Mouse (Mus musculus) ES-Bruce4 (cell line): ENCODE results near the gene Pusl1. TPM values are rescaled to one million over a fixed set of nuclear protein-coding genes. Genes with fewer than 3 reads are reported as not detected.

Source experiments
- H3K27ac ChIP-seq: 2 replicates; pipeline ENCODE4 v1.5.1; 2012; ENCODE audit warnings: low read length, inconsistent platforms; ENCODE audit not compliant: insufficient read depth
- H3K27me3 ChIP-seq: 2 replicates; pipeline ENCODE4 v1.6.1; 2012; ENCODE audit warnings: mild to moderate bottlenecking, low read length, inconsistent platforms; ENCODE audit not compliant: control insufficient read depth, poor library complexity, insufficient read depth, severe bottlenecking
- H3K36me3 ChIP-seq: 2 replicates; pipeline ENCODE4 v1.6.1; 2012; ENCODE audit warnings: inconsistent platforms, mild to moderate bottlenecking, low read length, moderate library complexity; ENCODE audit not compliant: control insufficient read depth, poor library complexity, insufficient read depth, severe bottlenecking
- H3K4me1 ChIP-seq: one replicate; pipeline ENCODE4 v1.8.1; 2011; ENCODE audit warnings: low read length; ENCODE audit not compliant: control insufficient read depth, insufficient read depth
- H3K4me3 ChIP-seq: 2 replicates; pipeline ENCODE4 v1.5.1; 2011; ENCODE audit warnings: low read depth, mild to moderate bottlenecking, low read length
- H3K9ac ChIP-seq: 2 replicates; pipeline ENCODE4 v1.6.1; 2012; ENCODE audit warnings: low read depth, mild to moderate bottlenecking, inconsistent platforms; ENCODE audit not compliant: poor library complexity, severe bottlenecking
- H3K9me3 ChIP-seq: replicated peaks from 2 replicates; pipeline ENCODE4 v1.6.1; 2012; ENCODE audit warnings: mild to moderate bottlenecking, low read length, inconsistent platforms; ENCODE audit not compliant: control insufficient read depth, poor library complexity, insufficient read depth, severe bottlenecking
- CTCF ChIP-seq: IDR thresholded peaks from one replicate; pipeline ENCODE4 v1.8.1; 2011; ENCODE audit warnings: low read depth, low read length
- EP300 ChIP-seq: IDR thresholded peaks from 2 replicates; pipeline ENCODE4 v1.6.1; 2011; ENCODE audit warnings: low read depth, low read length; ENCODE audit not compliant: insufficient read depth
- POLR2A ChIP-seq: IDR thresholded peaks from one replicate; pipeline ENCODE4 v1.8.1; 2011; ENCODE audit warnings: low read length; ENCODE audit not compliant: insufficient read depth
- polyA plus RNA-seq: library from polyadenylated mRNA; stranded (reverse); fragments of >200 nt; gene quantifications from 2 replicates; pipeline ENCODE4 v1.2.4, GENCODE M21; 2011; ENCODE audit warnings: low read depth; ENCODE audit not compliant: missing spikeins, insufficient read depth, insufficient read length

Gene Pusl1
- polyA plus RNA-seq, 1 experiment: 15.3 TPM

DNA sequence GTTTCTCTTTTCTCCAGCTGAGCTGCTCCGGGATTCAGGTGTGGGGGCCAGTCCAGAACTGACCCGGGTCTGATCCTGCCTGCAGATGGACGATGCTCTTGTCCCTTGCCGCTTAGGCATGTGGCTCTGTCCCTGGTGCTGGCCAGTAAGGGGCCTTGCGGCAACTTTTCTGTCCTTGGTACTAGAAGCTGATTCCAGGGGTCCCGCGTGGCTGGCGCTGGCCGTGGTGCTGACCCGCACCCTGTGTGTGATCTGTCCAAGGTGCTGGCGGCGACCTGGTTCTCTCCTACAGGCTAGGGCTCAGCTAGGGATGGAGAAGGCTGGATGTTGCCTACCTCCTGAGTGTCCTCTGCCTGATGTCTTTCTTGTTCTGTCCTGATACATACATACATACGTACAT, 32.3 kb downstream of the Pusl1 start:
- Histone ChIP-seq H3K9me3 (no peaks in the 10 kb centered on the region), H3K36me3 (no peaks in the 10 kb centered on the region), H3K27me3 (no peaks in the 10 kb centered on the region), H3K9ac (no peak overlapping the region), H3K4me1 (no peaks in the 10 kb centered on the region), H3K27ac (no peak overlapping the region), H3K4me3 (no peak overlapping the region)
- no peak for TF ChIP-seq CTCF
- no peak for TF ChIP-seq POLR2A
- TF ChIP-seq EP300: peak; percentile 77; the same call in 1 of the 2 replicates

DNA sequence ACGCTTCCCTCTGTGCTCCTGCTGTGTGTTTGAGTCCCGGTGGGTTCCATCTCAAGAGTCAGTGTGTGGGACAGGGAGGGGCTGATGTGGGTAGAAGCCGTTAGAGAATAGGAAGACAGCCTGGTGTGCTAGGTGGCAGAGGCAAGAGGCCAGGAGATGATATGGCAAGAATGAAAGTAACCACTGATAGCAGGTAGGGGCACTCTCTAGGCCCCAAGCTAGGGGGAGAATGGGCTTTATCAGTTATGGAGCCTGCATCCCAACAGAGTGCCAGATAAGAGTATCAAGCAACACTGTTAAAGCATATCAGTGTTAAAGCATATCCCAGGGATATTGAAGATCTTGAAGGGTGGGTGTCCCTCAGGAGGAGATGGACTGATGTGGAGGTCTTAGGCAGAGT, 34.7 kb downstream of the Pusl1 start:
- Histone ChIP-seq H3K4me1 (no peaks in the 10 kb centered on the region), H3K9ac (no peak overlapping the region), H3K27me3 (no peaks in the 10 kb centered on the region), H3K9me3 (no peaks in the 10 kb centered on the region), H3K4me3 (no peak overlapping the region), H3K27ac (no peak overlapping the region), H3K36me3 (no peaks in the 10 kb centered on the region)
- TF ChIP-seq POLR2A (no peak), EP300 (no peak), CTCF (no peak)

DNA sequence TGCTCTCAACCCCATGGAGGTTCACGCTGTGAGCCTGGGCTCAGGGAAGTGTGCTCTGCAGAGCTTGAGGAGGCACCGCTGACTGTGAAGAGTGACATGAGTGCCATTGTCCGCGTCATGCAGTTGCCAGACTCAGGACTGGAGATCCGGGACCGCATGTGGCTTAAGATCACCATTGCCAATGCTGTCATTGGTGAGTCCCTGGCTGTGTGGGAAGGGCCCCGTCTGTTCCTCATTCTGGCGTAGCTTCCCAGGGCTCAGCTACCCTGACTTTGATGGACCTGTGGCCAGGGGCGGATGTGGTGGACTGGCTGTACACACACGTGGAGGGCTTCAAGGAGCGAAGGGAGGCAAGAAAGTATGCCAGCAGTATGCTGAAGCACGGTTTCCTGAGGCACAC, 35.5 kb downstream of the Pusl1 start:
- H3K9ac ChIP-seq: no peak overlapping the region
- no peaks in the 10 kb centered on the region for H3K36me3 ChIP-seq
- no peaks in the 10 kb centered on the region for H3K27me3 ChIP-seq
- H3K4me3 ChIP-seq: no peak overlapping the region
- H3K4me1 ChIP-seq: no peaks in the 10 kb centered on the region
- H3K27ac ChIP-seq: no peak overlapping the region
- TF ChIP-seq EP300 (no peak), POLR2A (no peak), CTCF (no peak)
- H3K9me3 ChIP-seq: no peaks in the 10 kb centered on the region

DNA sequence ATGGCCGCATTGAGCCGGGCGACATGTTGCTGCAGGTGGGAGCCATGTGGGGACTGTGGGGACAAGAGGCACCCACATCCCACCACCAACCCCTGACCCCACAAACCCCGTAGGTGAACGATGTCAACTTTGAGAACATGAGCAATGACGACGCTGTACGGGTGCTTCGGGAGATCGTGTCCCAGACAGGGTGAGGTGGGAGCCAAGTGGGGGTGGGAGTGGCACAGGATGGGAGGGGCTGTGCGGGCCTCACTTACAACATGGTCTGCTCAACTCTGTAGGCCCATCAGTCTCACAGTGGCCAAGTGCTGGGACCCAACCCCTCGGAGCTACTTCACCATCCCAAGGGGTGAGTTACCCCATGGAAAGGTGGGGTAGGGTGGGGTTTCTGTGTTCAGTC, 36.6 kb downstream of the Pusl1 start:
- no peaks in the 10 kb centered on the region for H3K4me1 ChIP-seq
- no peak overlapping the region for H3K4me3 ChIP-seq

DNA sequence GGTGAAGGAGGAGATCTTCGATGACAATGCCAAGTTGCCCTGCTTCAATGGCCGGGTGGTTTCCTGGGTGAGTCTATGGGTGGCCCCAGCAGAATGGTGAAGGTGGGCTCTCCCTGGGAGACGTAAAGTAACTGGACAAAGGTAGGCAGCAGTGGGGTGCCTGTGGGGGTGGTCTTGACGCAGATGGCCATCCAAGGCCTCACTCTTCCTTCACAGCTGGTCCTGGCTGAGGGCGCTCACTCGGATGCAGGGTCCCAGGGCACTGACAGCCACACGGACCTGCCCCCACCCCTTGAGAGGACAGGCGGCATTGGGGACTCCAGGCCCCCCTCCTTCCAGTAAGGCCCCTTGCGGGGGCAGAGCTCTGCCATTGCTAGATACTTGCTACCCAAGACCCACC, 38.2 kb downstream of the Pusl1 start:
- Histone ChIP-seq H3K27ac (no peak overlapping the region), H3K4me1 (no peaks in the 10 kb centered on the region), H3K9ac (no peak overlapping the region), H3K9me3 (no peaks in the 10 kb centered on the region), H3K4me3 (no peak overlapping the region), H3K36me3 (no peaks in the 10 kb centered on the region), H3K27me3 (no peaks in the 10 kb centered on the region)
- TF ChIP-seq POLR2A (no peak), EP300 (no peak), CTCF (no peak)

More for the DNA sequence above, 36.6 kb downstream of the Pusl1 start:
- no peaks in the 10 kb centered on the region for H3K36me3 ChIP-seq
- H3K27ac ChIP-seq: no peak overlapping the region
- H3K9ac ChIP-seq: no peak overlapping the region
- H3K9me3 ChIP-seq: no peaks in the 10 kb centered on the region
- no peak for TF ChIP-seq POLR2A
- no peak for TF ChIP-seq EP300
- TF ChIP-seq CTCF: no peak
- no peaks in the 10 kb centered on the region for H3K27me3 ChIP-seq

DNA sequence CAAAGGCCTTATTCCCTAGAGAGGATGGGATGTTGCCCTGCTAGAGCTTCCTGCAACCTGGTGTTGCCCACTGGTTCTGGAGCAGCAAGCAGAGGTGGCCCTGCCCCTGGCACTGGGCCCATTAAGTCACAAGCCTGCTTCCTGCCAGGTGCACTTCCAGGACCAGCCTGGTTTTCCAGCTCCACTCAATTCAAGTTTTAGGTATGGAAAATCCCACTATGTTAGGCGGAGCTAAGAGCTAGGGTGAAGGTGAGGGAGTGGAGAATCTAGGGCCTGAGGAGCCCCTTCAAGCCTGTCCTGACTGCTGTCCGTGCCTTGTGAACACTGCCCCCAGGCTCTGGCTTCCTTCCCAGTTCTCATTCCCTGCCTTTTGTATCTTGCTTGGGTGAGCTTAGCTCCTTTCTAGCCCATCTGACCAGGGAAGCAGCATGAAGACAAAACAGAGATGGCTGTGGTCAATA, 39.6 kb downstream of the Pusl1 start:
- no peak overlapping the region for H3K27ac ChIP-seq
- H3K36me3 ChIP-seq: no peaks in the 10 kb centered on the region
- no peaks in the 10 kb centered on the region for H3K4me1 ChIP-seq
- no peaks in the 10 kb centered on the region for H3K9me3 ChIP-seq
- H3K27me3 ChIP-seq: no peaks in the 10 kb centered on the region
- H3K9ac ChIP-seq: no peak overlapping the region
- no peak overlapping the region for H3K4me3 ChIP-seq
- TF ChIP-seq POLR2A: no peak
- TF ChIP-seq CTCF: no peak
- TF ChIP-seq EP300: no peak
